Mouse (Mus musculus) embryo, embryonic 10 days (tissue): ENCODE measurements at regions not wholly inside any gene's neighbourhood (a gene's known extent, or its start where the extent isn't known, plus 50 kb on each side); places are given as distances from the start of the nearest gene placed in this dataset.

Experiments
- DNase-seq: peaks from one replicate; pipeline ENCODE4 v3.0.0-alpha.2; 2015; ENCODE audit warnings: low spot score

DNA sequence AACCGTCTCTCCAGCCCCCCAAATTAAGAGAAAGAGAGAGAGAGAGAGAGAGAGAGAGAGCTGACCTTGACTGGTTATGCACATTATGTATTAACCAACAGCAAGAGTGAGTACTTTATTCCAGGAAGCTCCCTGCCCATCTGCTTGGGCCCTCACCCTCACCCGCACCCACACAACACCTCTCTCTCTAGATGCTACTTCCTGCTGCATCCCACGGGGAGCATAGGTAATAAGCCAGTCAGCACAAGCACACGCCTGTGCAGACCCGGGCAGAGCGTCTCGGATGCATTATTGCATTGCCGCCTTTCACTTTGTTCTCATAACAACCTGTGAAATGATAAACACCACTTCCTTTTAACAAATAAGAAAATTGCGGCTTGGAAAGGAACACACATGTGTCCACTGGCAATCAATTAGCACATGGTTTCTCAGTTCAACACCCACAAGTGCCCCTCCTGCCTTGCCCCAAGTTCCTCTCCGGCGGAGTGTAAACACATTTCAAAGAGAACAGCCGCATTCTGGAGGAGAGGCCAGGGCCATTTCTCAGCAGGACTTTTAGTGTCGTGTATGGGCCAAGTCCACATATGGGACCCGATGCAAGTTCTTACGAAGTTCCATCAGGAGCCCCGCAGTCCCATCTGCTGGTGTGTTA is 211.7 kb downstream of the Setd4 start:
- peak; percentile 23 for DNase-seq

DNA sequence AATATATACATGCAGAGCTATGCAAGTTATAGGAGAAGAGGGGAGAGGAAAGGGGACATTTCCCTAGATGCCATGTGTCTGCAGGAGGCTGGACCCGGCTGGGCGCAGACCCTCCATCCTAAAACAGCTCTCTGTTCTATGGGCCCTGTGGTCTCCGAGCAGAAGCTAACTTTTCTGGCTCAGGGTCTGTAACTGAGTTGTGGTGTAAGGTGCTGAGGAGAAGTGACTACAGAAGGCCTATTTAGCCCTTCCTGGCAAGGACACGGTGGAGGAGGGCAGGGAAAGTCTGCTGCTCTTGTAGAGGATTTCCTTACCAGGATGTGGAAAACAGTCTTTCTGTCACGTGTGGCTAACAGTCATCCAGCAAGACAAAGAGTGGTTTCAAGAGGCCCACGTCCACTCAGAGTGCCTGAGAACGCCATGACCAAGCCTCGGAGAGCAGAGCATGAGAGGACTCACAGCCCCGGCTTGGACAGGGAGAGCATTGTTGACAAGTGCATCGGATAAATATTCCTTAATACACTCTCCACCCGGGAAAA is 216.2 kb downstream of the Setd4 start:
- no peak for DNase-seq

- DNase-seq = no peak
Measured at GRCm38 (mm10) chr16:93384039-93384537, 219.8 kb downstream of the Setd4 start.

- no peak for DNase-seq
Measured at GRCm38 (mm10) chr16:93382945-93383344, 220.9 kb downstream of the Setd4 start.

- no peak for DNase-seq
Measured at GRCm38 (mm10) chr16:93380717-93381671, 222.9 kb downstream of the Setd4 start.

GRCm38 (mm10) chr16:93380117-93380516 is 223.7 kb downstream of the Setd4 start:
- no peak for DNase-seq

DNA sequence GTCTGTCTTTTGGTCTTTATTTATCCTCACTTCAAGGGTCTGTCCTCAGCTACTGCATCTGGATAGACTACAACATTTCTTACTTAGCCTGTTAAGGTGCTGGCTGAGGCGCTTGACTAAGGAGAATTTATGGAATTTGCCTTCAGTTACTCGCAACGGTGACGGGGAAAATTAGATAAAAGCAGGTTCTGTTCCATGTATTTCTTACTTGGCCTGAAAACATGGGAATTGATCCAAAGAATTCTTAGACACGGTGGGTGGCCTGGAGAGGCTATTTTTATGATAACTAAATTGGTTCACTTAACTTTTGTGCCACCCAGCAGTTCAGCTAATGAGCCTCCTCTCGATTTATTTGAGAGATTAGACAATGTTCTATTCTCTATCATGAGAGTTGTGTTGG is 224.3 kb downstream of the Setd4 start:
- DNase-seq = no peak

DNA sequence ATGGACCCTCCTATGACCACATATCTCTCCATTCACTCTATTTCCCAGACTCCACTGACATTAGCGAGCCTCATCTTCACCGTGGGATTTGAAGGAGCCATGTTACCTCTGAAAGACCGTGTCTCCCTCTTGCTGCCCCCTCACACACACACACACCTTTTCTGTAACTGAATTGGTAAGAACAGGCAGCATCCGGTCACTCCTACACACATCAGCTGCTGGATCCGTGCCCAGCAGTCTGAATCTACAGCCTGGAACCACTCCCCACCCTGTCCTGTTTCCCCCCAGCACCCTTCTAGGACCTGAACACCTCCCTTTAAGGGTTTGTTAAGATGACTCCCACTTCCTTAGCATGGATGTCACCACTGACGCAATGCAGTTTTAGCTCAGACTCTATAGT is 229.2 kb downstream of the Setd4 start:
- no peak for DNase-seq

DNA sequence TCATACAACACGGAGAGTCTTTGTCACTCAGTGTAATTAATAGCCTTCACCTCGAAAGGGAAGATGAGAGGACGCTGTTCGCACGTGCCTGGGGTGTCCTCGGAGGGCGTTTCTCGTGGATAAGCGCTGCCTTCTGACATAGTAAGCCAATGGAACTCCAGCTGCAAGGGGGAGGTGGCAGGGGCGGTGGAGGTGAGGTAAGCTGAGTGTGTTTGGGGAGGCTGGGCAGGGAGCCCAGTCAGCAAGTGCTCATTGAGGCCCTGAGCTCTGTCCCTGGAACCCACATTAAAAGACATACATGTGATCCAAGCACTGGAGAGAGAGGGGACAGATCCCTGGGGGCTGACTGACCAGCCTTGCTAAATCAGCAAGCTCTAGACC is 234.1 kb downstream of the Setd4 start:
- no peak for DNase-seq

DNA sequence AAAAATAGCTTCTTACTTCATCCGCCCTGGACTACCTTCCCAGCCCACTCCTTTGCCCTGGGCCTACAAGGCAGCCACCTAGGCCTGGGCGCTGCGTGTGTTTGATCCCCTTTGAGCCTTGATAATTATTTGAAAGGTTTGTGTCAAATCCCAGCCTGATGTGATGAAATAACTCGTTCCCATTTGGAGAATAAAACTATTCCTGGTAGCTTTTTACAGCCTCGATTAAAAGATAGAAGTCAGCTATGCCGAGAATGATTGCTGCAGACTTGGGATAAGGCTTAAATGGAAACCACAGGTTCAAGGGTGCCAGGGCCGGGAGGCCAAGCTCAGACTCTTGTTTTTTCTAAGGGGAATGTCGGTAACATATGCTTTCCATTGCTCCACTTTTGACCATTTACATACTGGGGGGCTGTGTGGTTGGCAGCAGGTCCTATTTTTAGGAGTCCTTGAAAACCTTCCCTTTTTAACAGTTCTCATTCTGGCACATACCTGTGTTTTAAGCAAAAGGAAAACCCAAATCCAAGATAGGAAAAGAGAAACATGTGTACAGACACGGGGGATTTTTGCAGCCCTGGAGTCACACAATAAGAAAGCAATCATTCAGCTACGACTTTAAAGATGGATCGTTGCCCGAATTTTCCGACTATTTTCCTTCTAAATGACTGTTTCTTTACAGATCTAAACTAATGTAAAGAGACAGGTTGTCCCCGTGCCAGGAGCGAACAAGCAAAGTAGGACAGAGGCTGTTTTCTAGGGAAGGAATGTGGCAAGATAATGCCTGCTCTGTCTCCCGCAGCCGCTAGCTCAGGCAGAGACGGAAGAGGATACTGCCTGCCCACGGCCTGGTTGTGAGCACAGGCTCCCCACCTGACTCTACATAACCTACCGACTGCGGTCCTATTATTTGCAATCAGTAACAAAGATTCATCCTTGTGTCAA is 234.8 kb downstream of the Setd4 start:
- DNase-seq = no peak

- no peak for DNase-seq
Measured at GRCm38 (mm10) chr16:93367995-93368394, 235.9 kb downstream of the Setd4 start.

DNA sequence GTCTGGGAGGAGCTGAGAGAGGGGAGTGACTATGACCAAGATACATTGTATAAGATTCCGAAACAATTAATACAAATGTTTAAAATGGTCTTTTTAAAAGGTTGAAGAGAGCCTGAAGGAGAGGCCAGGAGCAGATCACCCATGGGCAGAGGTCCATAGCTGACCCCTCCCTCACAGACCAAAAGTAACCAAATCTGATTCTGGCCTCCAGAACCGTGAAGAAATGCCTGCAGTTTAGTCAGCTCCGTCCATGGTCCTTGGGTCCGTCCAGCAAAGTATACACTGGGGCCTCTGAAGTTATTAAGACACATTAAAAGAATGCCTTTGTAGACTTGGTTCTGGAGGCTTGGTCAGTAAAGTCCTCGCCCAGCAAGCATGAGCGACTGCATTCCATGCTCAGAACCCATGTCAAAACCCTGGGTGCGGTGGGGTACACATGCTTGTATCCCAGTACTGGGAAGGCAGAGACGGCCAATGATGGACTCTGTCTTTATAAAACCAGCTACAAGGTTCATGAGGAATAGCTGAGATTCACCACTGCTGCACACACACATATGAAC is 236.5 kb downstream of the Setd4 start:
- DNase-seq = no peak

GRCm38 (mm10) chr16:93366383-93366941 is 237.4 kb downstream of the Setd4 start:
- DNase-seq = no peak

- DNase-seq = no peak
Measured at GRCm38 (mm10) chr16:93365236-93365951, 238.5 kb downstream of the Setd4 start.

- no peak for DNase-seq
Measured at GRCm38 (mm10) chr16:93359772-93360171, 244.1 kb downstream of the Setd4 start.

DNA sequence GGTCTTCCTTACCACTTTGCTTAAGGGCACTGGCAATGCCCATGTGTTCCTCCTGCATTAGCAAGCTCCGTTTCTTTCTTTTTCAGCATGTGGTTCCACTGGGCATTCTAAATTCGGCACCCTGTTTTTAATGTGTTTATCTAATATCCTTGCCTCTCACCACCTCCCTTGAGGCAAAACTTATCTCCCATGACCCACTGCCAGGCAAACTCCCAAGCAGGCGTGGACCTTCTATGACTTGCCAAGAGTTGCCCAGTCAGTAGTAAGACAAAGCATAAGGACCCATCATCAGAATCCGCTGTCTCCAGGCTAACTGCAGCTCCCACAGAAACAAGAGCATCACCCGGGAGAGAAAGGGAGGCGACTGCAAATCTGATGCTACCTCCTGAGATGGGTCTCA is 245.2 kb downstream of the Setd4 start:
- no peak for DNase-seq

DNA sequence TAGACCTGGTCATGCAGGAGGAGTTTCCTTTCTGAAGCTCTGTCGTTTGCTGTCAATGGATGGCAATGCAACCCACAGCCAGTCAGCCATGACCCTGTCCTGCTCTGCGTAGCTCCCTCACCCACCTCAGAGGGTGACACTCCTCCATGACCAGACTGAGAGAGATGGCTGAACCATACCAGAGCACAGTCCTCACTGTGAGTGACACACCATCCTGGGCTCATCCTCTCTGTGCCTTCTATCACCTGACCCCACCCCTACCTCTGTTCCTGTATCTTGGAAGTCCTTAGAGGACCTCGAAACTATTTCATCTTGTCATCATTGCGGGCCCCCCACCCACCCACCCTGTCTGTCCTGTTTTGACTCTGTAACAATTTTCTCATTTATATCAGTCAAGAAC is 245.7 kb downstream of the Setd4 start:
- DNase-seq = no peak

- DNase-seq = no peak
Measured at GRCm38 (mm10) chr16:93355204-93355899, 248.5 kb downstream of the Setd4 start.

- no peak for DNase-seq
Measured at GRCm38 (mm10) chr16:93353971-93354370, 249.9 kb downstream of the Setd4 start.

DNA sequence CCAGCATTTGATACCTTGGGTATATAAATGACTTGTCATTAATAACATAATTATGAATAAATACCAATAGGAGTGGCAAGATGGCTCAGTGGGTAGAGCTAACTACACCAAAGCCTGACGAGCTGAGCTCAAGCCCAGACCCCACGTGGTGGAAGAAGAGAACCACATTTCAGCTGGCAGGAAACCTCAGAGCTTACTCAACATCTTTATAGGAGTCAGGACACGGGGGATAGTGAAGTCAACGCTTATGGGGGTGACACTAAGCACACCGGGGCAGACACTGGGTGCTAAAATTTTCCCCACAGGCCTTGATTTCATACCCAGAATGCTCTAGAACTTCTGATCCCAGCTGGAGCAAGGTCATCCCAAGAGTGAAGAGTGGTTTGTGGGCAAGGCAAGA is 259.3 kb downstream of the Setd4 start:
- no peak for DNase-seq
